Mouse (Mus musculus): ENCODE results near the gene Iars2. TPM values are rescaled to one million over a fixed set of nuclear protein-coding genes. Genes with fewer than 3 reads are reported as not detected.
A peak's percentile ranks its signal among the peaks of the same experiment; 100 is the strongest.
"Not testable (repeated sequence)": the region's sequence is repeated elsewhere in the genome, so short reads cannot be mapped to it uniquely, and the experiment has no call there.

Gene Iars2
- total RNA-seq, 2 experiments from 2014 or later, result 28.8 to 32.1 TPM

DNA sequence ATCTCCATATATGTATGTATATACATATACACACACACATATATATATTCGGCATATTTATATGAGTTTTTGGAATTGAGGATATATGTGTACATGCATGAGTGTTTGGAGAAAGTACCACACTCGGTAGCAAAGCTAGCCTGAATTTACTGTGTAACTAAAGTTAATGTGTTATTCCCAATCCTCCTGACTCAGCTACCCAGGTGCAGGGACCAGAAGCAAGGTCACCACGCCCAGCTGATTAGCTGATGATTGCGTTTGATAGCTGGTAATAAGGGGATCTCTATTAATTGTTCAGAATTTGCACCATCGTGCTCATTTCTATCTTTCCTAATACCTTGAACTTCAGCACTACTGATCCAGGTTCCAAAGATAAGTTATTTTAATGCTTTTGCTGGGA is 4.5 kb upstream of the Iars2 start:
- DNase-seq (ENCODE audit: low spot score in 2 of 2), result no peak

DNA sequence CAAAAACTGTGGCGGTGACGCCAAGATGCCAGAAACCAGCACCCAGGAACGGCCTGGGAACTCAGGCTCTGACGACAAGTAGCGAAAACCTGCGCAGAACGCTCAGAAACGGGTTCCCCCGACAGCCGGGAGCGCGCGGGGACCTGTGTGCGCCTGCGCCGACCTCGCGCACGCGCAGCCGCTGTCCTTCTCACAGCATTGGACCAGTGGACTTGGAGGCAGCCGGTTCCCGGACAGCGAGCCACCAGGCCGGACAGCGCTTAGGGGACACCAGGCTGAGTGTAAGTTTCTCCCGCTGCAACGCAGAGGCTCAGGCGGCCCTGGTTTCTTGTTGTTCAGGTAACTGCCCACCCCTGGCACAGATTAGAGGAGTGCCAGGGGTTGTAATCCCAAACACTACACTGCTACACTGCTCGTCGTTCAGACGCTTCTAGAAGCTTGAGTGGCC is 2.8 kb upstream of the Iars2 start, which contains the start of gene Bpnt1:
Bpnt1 (plus strand) TSS at position 167 of the 448 bp plus-strand sequence.
- peak; percentile 85 to 90 for DNase-seq (ENCODE audit: low spot score in 2 of 2)

DNA sequence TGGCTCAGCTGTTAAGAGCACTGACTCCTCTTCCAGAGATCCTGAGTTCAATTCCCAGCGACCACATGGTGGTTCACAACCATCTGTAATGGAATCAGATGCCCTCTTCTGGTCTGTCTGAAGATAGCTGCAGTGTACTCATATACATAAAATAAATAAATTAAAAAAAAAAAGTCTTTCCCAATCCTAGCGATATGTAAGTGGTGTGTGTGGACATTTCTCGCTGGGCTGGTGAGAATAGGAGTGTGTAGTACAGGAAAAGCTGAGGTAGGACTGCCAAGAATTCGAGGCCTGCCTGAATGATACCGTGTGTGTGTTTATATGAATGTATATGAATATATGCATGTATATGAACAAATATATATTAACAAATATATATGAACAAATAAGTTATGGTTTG is 2.2 kb upstream of the Iars2 start:
- DNase-seq (ENCODE audit: low spot score in 2 of 2), result no peak

DNA sequence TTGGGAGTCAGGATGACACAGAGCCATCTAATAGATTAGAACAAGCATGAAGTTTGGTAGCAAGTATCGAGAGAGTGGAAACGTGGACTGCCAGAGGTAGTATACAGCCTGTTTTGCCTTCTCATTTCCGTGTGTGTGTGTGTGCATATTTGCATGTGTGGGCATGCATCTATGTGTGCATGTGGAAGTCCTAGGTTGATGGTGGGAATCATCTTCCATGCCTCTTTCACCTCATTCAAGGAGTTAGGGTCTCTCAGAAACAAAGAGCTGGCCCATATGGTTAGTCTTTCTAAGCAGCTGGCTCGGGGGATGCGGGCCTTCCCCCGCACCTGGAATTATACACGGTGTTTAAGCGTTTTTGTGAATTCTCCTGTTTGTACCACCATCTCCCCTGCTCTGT is 655 bp upstream of the Iars2 start:
- no peak for DNase-seq (ENCODE audit: low spot score in 2 of 2)

DNA sequence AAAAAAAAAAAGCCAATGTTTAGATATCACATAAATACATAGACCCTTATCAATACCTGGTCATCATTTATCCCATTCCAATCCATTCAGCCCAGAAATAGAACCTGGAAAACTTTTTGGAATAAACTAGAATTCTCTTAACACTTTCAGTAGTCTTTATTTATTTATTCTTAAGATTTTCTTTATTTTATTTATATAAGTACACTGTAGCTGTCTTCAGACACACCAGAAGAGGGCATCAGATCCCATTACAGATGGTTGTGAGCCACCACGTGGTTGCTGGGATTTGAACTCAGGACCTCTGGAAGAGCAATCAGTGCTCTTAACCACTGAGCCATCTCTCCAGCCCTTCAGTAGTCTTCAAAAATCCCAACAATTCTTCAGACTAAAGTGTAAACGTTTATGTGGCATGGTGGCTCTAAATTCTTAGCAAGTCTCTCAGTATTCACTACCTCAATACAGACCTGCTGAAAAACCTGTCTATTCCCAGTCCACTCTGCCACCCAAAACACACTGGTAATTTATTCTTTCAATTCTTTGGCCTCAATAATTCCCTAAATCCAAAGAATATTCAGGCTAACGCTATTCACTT is 1.3 kb downstream of the Iars2 start:
- DNase-seq (ENCODE audit: low spot score in 2 of 2), result not testable (repeated sequence)

DNA sequence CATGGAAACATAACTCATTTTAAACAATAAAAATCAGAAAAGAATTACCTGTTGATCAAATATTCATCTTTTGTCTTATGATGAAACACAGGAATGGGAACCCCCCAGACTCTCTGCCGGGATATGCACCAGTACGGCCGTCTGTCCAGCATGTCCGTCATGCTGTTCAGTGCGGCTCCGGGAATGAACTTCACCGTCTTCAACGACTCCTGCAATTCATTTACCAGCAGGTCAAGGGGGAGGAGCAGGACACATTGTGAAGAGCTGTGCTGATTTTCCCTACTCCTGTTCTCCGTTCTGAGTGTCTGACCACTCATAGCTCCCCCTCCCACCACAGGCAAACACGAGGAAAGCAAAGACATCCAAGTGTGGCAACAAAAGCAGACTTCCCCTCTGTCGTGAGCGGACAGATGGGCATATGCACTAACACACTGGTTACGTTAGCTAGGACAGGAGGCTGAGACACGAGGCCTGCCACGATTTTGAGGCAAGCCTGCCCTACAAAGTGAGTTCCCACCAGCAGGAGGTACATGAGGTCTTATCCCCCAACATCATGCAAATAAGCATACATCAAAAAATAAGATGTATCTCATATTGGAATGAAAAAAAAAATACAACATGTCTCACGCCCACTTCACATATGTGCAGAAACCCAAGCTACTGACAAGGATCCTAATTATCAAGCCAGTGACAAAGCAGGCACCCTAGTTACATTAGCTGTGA is 13.2 kb downstream of the Iars2 start:
- peak; percentile 15 to 24 for DNase-seq (ENCODE audit: low spot score in 2 of 2)

DNA sequence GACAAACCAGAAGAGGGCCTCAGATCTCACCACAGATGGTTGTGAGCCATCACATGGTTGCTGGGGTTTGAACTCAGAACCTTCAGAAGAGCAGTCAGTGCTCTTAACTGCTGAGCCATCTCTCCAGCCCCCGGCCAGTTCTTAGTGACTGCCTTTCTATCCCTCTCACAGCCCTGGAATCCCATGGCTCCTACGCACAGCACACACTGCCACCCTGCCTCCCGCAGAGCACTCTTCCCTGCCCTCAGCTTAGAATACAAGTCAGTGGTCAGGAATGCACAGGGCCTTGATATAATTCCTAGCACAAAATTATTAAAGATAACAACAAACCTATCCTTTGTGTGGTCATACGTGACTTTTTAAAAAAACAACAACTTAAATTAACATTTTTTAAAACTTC is 14.7 kb downstream of the Iars2 start:
- no peak for DNase-seq (ENCODE audit: low spot score in 2 of 2)

DNA sequence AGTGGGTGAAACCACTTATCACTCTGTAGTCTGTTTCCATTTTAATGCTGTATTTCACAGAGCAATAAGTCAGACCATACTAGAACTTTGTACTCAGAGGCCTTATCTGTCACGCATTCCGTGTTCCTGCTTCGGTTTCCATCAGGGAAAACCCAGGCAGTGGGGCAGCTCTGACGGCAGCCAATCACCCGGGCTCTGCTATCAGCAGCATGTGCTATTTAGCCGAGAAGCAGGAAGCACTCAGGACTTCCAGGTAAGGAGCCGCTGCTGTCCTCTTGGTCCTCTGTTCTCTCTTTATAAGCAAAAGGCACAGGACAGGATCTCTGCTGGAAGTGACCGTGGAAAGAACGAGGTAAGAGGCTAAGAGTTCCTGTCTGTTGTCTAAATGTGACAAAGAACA is 17.2 kb downstream of the Iars2 start:
- no peak for DNase-seq (ENCODE audit: low spot score in 2 of 2)

GRCm38 (mm10) chr1:185308908-185309307 is 20.3 kb downstream of the Iars2 start:
- no peak for DNase-seq (ENCODE audit: low spot score in 2 of 2)

DNA sequence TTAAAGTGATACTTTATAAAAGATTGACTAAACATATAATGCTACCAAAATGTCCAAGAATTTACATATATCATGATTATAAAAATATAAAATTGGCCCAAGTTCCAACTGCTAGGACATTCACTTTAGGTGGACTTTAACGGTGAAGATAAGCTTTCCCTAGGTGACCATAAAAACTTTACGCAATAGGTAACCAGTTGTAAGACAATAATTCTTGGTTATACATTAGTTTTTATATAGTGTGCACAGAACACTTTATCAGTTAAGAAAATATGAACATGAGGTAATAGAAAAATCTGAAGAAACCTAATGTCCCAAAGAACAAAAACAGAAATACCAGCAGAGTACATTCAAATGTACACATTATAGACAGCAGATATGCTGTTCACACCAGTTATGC is 20.9 kb downstream of the Iars2 start:
- no peak for DNase-seq (ENCODE audit: low spot score in 2 of 2)

DNA sequence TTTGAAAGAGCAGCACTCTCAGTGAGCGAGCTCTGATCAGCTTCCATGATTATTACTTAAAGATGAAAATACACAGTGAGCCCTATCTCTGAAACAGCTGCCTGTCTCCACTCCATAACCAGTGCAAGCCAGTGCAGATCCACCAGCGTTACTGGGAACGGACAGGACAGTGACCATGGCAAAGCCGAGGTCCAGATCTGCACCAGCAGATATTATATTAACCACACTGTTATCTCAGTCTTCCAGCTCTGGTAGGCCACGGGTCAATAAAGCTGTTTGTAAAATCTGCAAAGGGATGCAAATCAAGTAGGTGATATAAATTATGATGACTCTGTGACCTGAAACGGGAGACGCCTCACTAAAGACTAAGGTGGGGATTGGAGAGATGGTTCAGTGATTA is 21.6 kb downstream of the Iars2 start:
- no peak for DNase-seq (ENCODE audit: low spot score in 2 of 2)

- DNase-seq (ENCODE audit: low spot score in 2 of 2), result no peak
Observed at GRCm38 (mm10) chr1:185306836-185307235, 22.4 kb downstream of the Iars2 start.

DNA sequence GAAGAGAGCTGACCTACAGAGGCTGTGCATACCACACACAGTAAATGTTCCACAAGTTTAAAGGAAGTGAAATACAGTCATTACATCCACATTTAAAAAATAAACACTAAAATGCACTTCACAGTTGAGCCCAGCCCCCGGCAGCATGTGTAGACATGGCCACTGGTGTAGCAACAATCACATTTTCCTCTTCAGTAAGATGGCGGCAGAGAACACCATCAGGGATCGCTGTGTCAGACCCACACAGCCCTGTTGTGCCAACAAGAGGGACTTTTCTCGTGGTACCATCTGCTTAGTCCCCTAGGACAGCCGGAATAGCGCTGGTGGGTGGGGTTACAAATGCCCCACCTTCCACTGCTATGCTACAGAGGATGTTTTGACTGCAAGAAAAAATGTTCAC is 26.4 kb downstream of the Iars2 start:
- no peak for DNase-seq (ENCODE audit: low spot score in 2 of 2)

DNA sequence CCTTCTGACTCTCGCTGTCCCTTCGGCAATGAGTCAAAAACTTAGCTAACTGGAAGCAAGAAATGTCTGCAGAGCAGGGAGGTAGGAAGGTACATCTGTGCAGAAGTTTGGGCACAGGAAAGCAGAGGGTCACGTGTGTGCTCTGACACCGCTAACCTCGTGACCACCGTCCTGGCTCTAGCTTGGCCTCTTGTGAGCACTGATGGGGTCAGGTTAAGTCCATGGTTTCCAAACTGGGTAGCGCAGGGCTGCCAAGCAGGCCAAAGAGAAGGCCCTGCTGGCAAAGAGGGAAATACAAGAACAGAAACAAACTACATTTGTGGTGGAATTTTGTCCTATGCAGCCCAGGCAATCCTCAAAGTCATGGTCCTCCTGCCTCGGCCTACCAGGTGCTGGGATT is 30.7 kb downstream of the Iars2 start:
- no peak for DNase-seq (ENCODE audit: low spot score in 2 of 2)

- no peak for DNase-seq (ENCODE audit: low spot score in 2 of 2)
Observed at GRCm38 (mm10) chr1:185296850-185297249, 32.3 kb downstream of the Iars2 start.

- no peak for DNase-seq (ENCODE audit: low spot score in 2 of 2)
Observed at GRCm38 (mm10) chr1:185292646-185293360, 36.4 kb downstream of the Iars2 start.

DNA sequence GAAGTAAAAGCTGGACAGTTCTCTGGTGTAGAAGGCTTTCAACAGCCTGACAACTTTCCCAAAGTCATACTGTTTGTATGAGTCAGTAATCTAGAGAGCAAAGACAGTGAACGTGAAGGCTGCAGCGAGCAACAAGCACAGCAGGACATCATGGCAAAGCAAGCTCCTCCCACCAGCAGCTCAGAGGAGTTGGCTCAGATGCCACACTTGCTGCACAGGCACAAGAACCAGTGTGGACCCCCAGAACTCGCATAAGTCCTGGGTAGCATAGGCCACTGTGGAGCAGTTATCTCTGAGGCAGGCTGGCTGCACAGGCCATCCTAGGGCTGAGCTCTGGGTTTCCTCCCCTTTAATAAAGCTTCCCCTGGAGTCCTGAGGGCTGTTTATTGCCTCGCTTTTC is 37.9 kb downstream of the Iars2 start:
- DNase-seq (ENCODE audit: low spot score in 2 of 2), result no peak

DNA sequence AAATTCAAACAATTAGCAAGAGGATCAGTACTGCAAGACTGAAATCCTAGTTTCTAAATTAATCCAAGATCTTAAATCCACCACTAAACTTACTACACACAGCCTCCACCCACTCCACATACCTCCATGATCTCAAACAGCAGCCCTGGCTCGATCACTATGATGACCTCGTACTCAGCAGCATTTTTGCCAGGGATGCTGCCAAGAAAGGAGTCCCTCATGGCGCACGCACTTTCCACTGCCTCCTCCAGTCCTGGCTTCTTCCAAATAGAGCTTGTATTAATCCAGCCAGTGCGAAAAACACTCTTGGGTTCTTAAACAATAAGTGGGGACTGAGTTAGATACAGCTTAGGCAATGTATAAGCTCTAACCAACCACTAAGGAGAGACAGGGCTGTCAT is 40.0 kb downstream of the Iars2 start:
- no peak for DNase-seq (ENCODE audit: low spot score in 2 of 2)

GRCm38 (mm10) chr1:185287066-185287465 is 42.1 kb downstream of the Iars2 start:
- DNase-seq (ENCODE audit: low spot score in 2 of 2), result no peak

GRCm38 (mm10) chr1:185285171-185285570 is 44.0 kb downstream of the Iars2 start:
- DNase-seq (ENCODE audit: low spot score in 2 of 2), result peak in 1 of 2 experiments; percentile 14

GRCm38 (mm10) chr1:185284740-185285139 is 44.5 kb downstream of the Iars2 start:
- peak in 1 of 2 experiments; percentile 25 for DNase-seq (ENCODE audit: low spot score in 2 of 2)

GRCm38 (mm10) chr1:185283247-185283646 is 45.9 kb downstream of the Iars2 start:
- DNase-seq (ENCODE audit: low spot score in 2 of 2), result no peak

Measured in left cerebral cortex, adult 18-20 months (tissue).